10 mouse cellular contexts compared by ENCODE assay signal in genomic region chr13:73626410-73626744, GRCm38 (mm10). TPM values are rescaled to one million over a fixed set of nuclear protein-coding genes. Genes with fewer than 3 reads are reported as not detected.
DNase-seq lines count a peak whose midpoint lies in the region; ATAC-seq and TF ChIP-seq lines count a peak whose summit lies in the region.
"Had no signal": no experiment of that assay in that cellular context is flagged by ENCODE, and none has a peak within 500 bp of the region (broad histone marks: within the 10 kb centered on the region; RNA-seq: fewer than 3 reads in every experiment).

No protein-coding gene starts in this region.

- DNase-seq in heart, adult 8-10 months (ENCODE audit: low spot score): no peak
- no peak for DNase-seq in urinary bladder, postnatal 10 days (ENCODE audit: low spot score)
- no peak for DNase-seq in urinary bladder, postnatal 36 days (ENCODE audit: low spot score in 2 of 2)

- H3K4me2 ChIP-seq in heart, embryonic 16.5 days (ENCODE audit: low read depth, low read length): peak overlapping the region; percentile 95
- H3K4me2 ChIP-seq in hindbrain, embryonic 13.5 days: peak overlapping the region; percentile 91
- peak overlapping the region; percentile 73 for H3K4me2 ChIP-seq in midbrain, embryonic 12.5 days (replicated peaks)

- H3K9ac ChIP-seq in heart, embryonic 16.5 days (ENCODE audit: low read length): 0 out of 2 replicates have a peak overlapping the region, but pooled peaks have one; percentile 36
- H3K9ac ChIP-seq in hindbrain, embryonic 13.5 days: peak overlapping the region; percentile 81
- peak overlapping the region; percentile 57 for H3K9ac ChIP-seq in midbrain, embryonic 12.5 days (replicated peaks)

- H3K9me3 ChIP-seq in heart, embryonic 16.5 days (replicated peaks; ENCODE audit: control insufficient read depth, low read length): no peaks in the 10 kb centered on the region
- no peaks in the 10 kb centered on the region for H3K9me3 ChIP-seq in hindbrain, embryonic 13.5 days
- H3K9me3 ChIP-seq in midbrain, embryonic 12.5 days: no peaks in the 10 kb centered on the region
- H3K9me3 ChIP-seq: G1E had no signal

- ATAC-seq in heart, embryonic 16.5 days (replicated peaks; ENCODE audit: extremely low read depth, insufficient read depth, low FRiP score): no peak; the same call in 1 of the 2 replicates
- peak; percentile 53 for ATAC-seq in hindbrain, embryonic 13.5 days (ENCODE audit: low FRiP score)
- ATAC-seq in midbrain, embryonic 12.5 days (ENCODE audit: low FRiP score, low read depth): no peak
- ATAC-seq in granulocyte monocyte progenitor cell, adult 5-6 weeks (replicated peaks; ENCODE audit: poor library complexity, severe bottlenecking): no peak; the same call in 1 of the 2 replicates

- H3K4me3 ChIP-seq in heart, embryonic 16.5 days (ENCODE audit: low read length): peak overlapping the region; percentile 71
- peak overlapping the region; percentile 73 for H3K4me3 ChIP-seq in bone marrow, adult 2 months (replicated peaks; ENCODE audit: control insufficient read depth, low read depth, low read length)
- H3K4me3 ChIP-seq in hindbrain, embryonic 13.5 days: peak overlapping the region; percentile 53
- H3K4me3 ChIP-seq in midbrain, embryonic 12.5 days: peak overlapping the region; percentile 47

- no peak for TF ChIP-seq POLR2A in bone marrow, adult 2 months (IDR thresholded peaks at IDR 0.05; ENCODE audit: borderline replicate concordance, control insufficient read depth, low read depth, low read length)

- H3K4me1 ChIP-seq in heart, embryonic 16.5 days (ENCODE audit: control insufficient read depth, insufficient read depth, low read length): peaks cover 8% of the 10 kb centered on the region; the same call in 1 of the 2 replicates
- H3K4me1 ChIP-seq in bone marrow, adult 2 months (ENCODE audit: control insufficient read depth, insufficient read depth, low read length): peaks cover 1% of the 10 kb centered on the region; the same call in 1 of the 2 replicates
- peaks cover 44% of the 10 kb centered on the region for H3K4me1 ChIP-seq in hindbrain, embryonic 13.5 days (replicated peaks)
- peaks cover 11% of the 10 kb centered on the region for H3K4me1 ChIP-seq in midbrain, embryonic 12.5 days

- peaks cover 4% of the 10 kb centered on the region; the same call in 1 of the 2 replicates for H3K36me3 ChIP-seq in heart, embryonic 16.5 days (ENCODE audit: control insufficient read depth, insufficient read depth)
- peaks cover 16% of the 10 kb centered on the region for H3K36me3 ChIP-seq in hindbrain, embryonic 13.5 days
- H3K36me3 ChIP-seq in midbrain, embryonic 12.5 days: peaks cover 17% of the 10 kb centered on the region

- TF ChIP-seq CTCF in bone marrow, adult 2 months (IDR thresholded peaks at IDR 0.05; ENCODE audit: control insufficient read depth, insufficient read depth, low read length): no peak

- H3K27me3 ChIP-seq in heart, embryonic 16.5 days (ENCODE audit: control insufficient read depth, insufficient read depth, low read length): no peaks in the 10 kb centered on the region
- no peaks in the 10 kb centered on the region for H3K27me3 ChIP-seq in hindbrain, embryonic 13.5 days
- no peaks in the 10 kb centered on the region for H3K27me3 ChIP-seq in midbrain, embryonic 12.5 days

- no peak overlapping the region for H3K27ac ChIP-seq in heart, embryonic 16.5 days (ENCODE audit: low read length)
- no peak overlapping the region for H3K27ac ChIP-seq in bone marrow, adult 2 months (ENCODE audit: control insufficient read depth, insufficient read depth, low read depth, low read length, poor library complexity)
- H3K27ac ChIP-seq in hindbrain, embryonic 13.5 days: no peak overlapping the region
- no peak overlapping the region for H3K27ac ChIP-seq in midbrain, embryonic 12.5 days (replicated peaks)
- H3K27ac ChIP-seq: macrophage had no signal

- 47% methylated on average over 6 of the region's 6 CpGs for WGBS in heart, embryonic 16.5 days
- WGBS in bone marrow, adult 2 months: 42% methylated on average over 6 of the region's 6 CpGs
- 42% methylated on average over 6 of the region's 6 CpGs for WGBS in hindbrain, embryonic 13.5 days
- WGBS in midbrain, embryonic 12.5 days: 40% methylated on average over 6 of the region's 6 CpGs

RNA-seq across cellular contexts. Expression of gene Tert, which starts 0.3 kb away (rescaled TPM):
- polyA plus RNA-seq in heart, embryonic 16.5 days (2015; fragmentation: Nextera tagmentation; extraction: Ambion mirVana): 1.7 and 2.7 TPM in 2 replicates
- under 1 TPM in 3 of 4 experiments, not detected in 1; 0.08 to 0.28 (median 0.11) TPM for total RNA-seq in heart, adult 8-10 months (2022)
- 0.95 TPM in 1 of 2 replicates, not detected in the other for polyA plus RNA-seq in bone marrow, adult 2 months (2011; ENCODE audit: insufficient read depth, insufficient read length, low replicate concordance, missing spikeins)
- polyA plus RNA-seq in hindbrain, embryonic 13.5 days (2015; fragmentation: Nextera tagmentation; extraction: Ambion mirVana): 5.3 and 8.1 TPM in 2 replicates
- 6.3 and 6.9 TPM in 2 replicates for polyA plus RNA-seq in midbrain, embryonic 12.5 days (2016; fragmentation: Nextera tagmentation; extraction: Ambion mirVana)
- total RNA-seq in granulocyte monocyte progenitor cell, adult 5-6 weeks (2014; fragmentation: Nextera tagmentation): 4.5 TPM in 1 of 2 replicates, not detected in the other
- 2.2 TPM in 1 of 2 replicates, not detected in the other for total RNA-seq in granulocyte monocyte progenitor cell, adult 5-6 weeks (2017)
- polyA plus RNA-seq: G1E, macrophage had no signal

RNA-seq across cellular contexts. Expression of gene Clptm1l, which starts 22.6 kb away (rescaled TPM):
- polyA plus RNA-seq in heart, embryonic 16.5 days (2015; fragmentation: Nextera tagmentation; extraction: Ambion mirVana): 98.8 and 106 TPM in 2 replicates
- 10 to 100 TPM; 58.9 to 76.0 (median 68.1) TPM for total RNA-seq in heart, adult 8-10 months (2022)
- polyA plus RNA-seq in bone marrow, adult 2 months (2011; ENCODE audit: insufficient read depth, insufficient read length, low replicate concordance, missing spikeins): 64.5 and 75.7 TPM in 2 replicates
- 118 and 119 TPM in 2 replicates for polyA plus RNA-seq in hindbrain, embryonic 13.5 days (2015; fragmentation: Nextera tagmentation; extraction: Ambion mirVana)
- 110 and 117 TPM in 2 replicates for polyA plus RNA-seq in midbrain, embryonic 12.5 days (2016; fragmentation: Nextera tagmentation; extraction: Ambion mirVana)
- 203 and 212 TPM in 2 replicates for total RNA-seq in granulocyte monocyte progenitor cell, adult 5-6 weeks (2014; fragmentation: Nextera tagmentation)
- total RNA-seq in granulocyte monocyte progenitor cell, adult 5-6 weeks (2017): 80.6 and 81.1 TPM in 2 replicates

RNA-seq across cellular contexts. Expression of gene Slc6a18, which starts 51.4 kb away (rescaled TPM):
- not detected in 2 replicates for polyA plus RNA-seq in heart, embryonic 16.5 days (2015; fragmentation: Nextera tagmentation; extraction: Ambion mirVana)
- total RNA-seq in heart, adult 8-10 months (2022): not detected
- polyA plus RNA-seq in bone marrow, adult 2 months (2011; ENCODE audit: insufficient read depth, insufficient read length, low replicate concordance, missing spikeins): 0.75 TPM in 1 of 2 replicates, not detected in the other
- not detected in 2 replicates for polyA plus RNA-seq in hindbrain, embryonic 13.5 days (2015; fragmentation: Nextera tagmentation; extraction: Ambion mirVana)
- not detected in 2 replicates for polyA plus RNA-seq in midbrain, embryonic 12.5 days (2016; fragmentation: Nextera tagmentation; extraction: Ambion mirVana)
- not detected in 2 replicates for total RNA-seq in granulocyte monocyte progenitor cell, adult 5-6 weeks (2014; fragmentation: Nextera tagmentation)
- not detected in 2 replicates for total RNA-seq in granulocyte monocyte progenitor cell, adult 5-6 weeks (2017)
- polyA plus RNA-seq: G1E, macrophage had no signal
